Mouse (Mus musculus): ENCODE data around the gene Phactr2. TPM values are rescaled to one million over a fixed set of nuclear protein-coding genes. Genes with fewer than 3 reads are reported as not detected.
A peak's percentile ranks its signal among the peaks of the same experiment; 100 is the strongest.

The Phactr2 gene
- polyA plus RNA-seq, 1 experiment from 2014 or later = 70.5 TPM

GRCm38 (mm10) chr10:13175866-13176265 lies 298.3 kb downstream of the Phactr2 start:
- no peak overlapping the region for H3K4me3 ChIP-seq (ENCODE audit: low read depth, low read length)
- H3K9me3 ChIP-seq (replicated peaks; ENCODE audit: control insufficient read depth, low read length) = no peaks in the 10 kb centered on the region
- H3K4me1 ChIP-seq (ENCODE audit: control insufficient read depth, insufficient read depth, low read length) = peaks cover 5% of the 10 kb centered on the region; the same call in 1 of the 2 replicates
- H3K27me3 ChIP-seq (ENCODE audit: control insufficient read depth, insufficient read depth, low read length) = no peaks in the 10 kb centered on the region
- peaks cover 35% of the 10 kb centered on the region for H3K36me3 ChIP-seq (ENCODE audit: control insufficient read depth, insufficient read depth, low read length)
- no peak overlapping the region for H3K9ac ChIP-seq (ENCODE audit: low read depth, low read length)
- WGBS (ENCODE audit: insufficient replicate concordance) = 86% methylated on average over 7 of the region's 7 CpGs
- no peak overlapping the region for H3K27ac ChIP-seq (ENCODE audit: low read depth, low read length)
- H3K4me2 ChIP-seq = no peak overlapping the region
- ATAC-seq (replicated peaks; ENCODE audit: insufficient number of reproducible peaks, low FRiP score, low TSS enrichment) = no peak

GRCm38 (mm10) chr10:13172798-13173221 lies 301.4 kb downstream of the Phactr2 start:
- 37% methylated on average over 10 of the region's 10 CpGs for WGBS (ENCODE audit: insufficient replicate concordance)
- peaks cover 17% of the 10 kb centered on the region for H3K4me1 ChIP-seq (ENCODE audit: control insufficient read depth, insufficient read depth, low read length)
- no peak for ATAC-seq (replicated peaks; ENCODE audit: insufficient number of reproducible peaks, low FRiP score, low TSS enrichment)
- no peak overlapping the region for H3K27ac ChIP-seq (ENCODE audit: low read depth, low read length)
- no peak overlapping the region for H3K4me2 ChIP-seq
- peaks cover 13% of the 10 kb centered on the region; the same call in 1 of the 2 replicates for H3K36me3 ChIP-seq (ENCODE audit: control insufficient read depth, insufficient read depth, low read length)
- no peaks in the 10 kb centered on the region for H3K9me3 ChIP-seq (replicated peaks; ENCODE audit: control insufficient read depth, low read length)
- H3K4me3 ChIP-seq (ENCODE audit: low read depth, low read length) = no peak overlapping the region
- H3K27me3 ChIP-seq (ENCODE audit: control insufficient read depth, insufficient read depth, low read length) = no peaks in the 10 kb centered on the region
- no peak overlapping the region for H3K9ac ChIP-seq (ENCODE audit: low read depth, low read length)

- WGBS (ENCODE audit: insufficient replicate concordance) = 36% methylated on average over 2 of the region's 2 CpGs
- H3K4me3 ChIP-seq (ENCODE audit: low read depth, low read length) = no peak overlapping the region
- H3K36me3 ChIP-seq (ENCODE audit: control insufficient read depth, insufficient read depth, low read length) = 0 out of 2 replicates have a peak, but pooled peaks cover 4% of the 10 kb centered on the region
- ATAC-seq (replicated peaks; ENCODE audit: insufficient number of reproducible peaks, low FRiP score, low TSS enrichment) = no peak
- H3K4me2 ChIP-seq = no peak overlapping the region
- no peak overlapping the region for H3K9ac ChIP-seq (ENCODE audit: low read depth, low read length)
- H3K27me3 ChIP-seq (ENCODE audit: control insufficient read depth, insufficient read depth, low read length) = no peaks in the 10 kb centered on the region
- H3K4me1 ChIP-seq (ENCODE audit: control insufficient read depth, insufficient read depth, low read length) = peaks cover 17% of the 10 kb centered on the region
- H3K27ac ChIP-seq (ENCODE audit: low read depth, low read length) = no peak overlapping the region
- no peaks in the 10 kb centered on the region for H3K9me3 ChIP-seq (replicated peaks; ENCODE audit: control insufficient read depth, low read length)
Measured at GRCm38 (mm10) chr10:13171461-13171860, 302.8 kb downstream of the Phactr2 start.

GRCm38 (mm10) chr10:13170739-13171448 lies 303.3 kb downstream of the Phactr2 start:
- Histone ChIP-seq H3K4me1 (ENCODE audit: control insufficient read depth, insufficient read depth, low read length) (peaks cover 17% of the 10 kb centered on the region), H3K27ac (ENCODE audit: low read depth, low read length) (peak overlapping the region; percentile 46; the same call in 1 of the 2 replicates), H3K9ac (ENCODE audit: low read depth, low read length) (no peak overlapping the region), H3K4me2 (no peak overlapping the region), H3K9me3 (replicated peaks; ENCODE audit: control insufficient read depth, low read length) (no peaks in the 10 kb centered on the region), H3K36me3 (ENCODE audit: control insufficient read depth, insufficient read depth, low read length) (no peaks in the 10 kb centered on the region), H3K4me3 (ENCODE audit: low read depth, low read length) (no peak overlapping the region), H3K27me3 (ENCODE audit: control insufficient read depth, insufficient read depth, low read length) (no peaks in the 10 kb centered on the region)
- no peak; the same call in 1 of the 2 replicates for ATAC-seq (replicated peaks; ENCODE audit: insufficient number of reproducible peaks, low FRiP score, low TSS enrichment)
- WGBS (ENCODE audit: insufficient replicate concordance) = 36% methylated on average over 12 of the region's 12 CpGs

GRCm38 (mm10) chr10:13168461-13168860 lies 305.8 kb downstream of the Phactr2 start:
- 47% methylated on average over 5 of the region's 5 CpGs for WGBS (ENCODE audit: insufficient replicate concordance)
- H3K4me3 ChIP-seq (ENCODE audit: low read depth, low read length) = no peak overlapping the region
- no peaks in the 10 kb centered on the region for H3K9me3 ChIP-seq (replicated peaks; ENCODE audit: control insufficient read depth, low read length)
- H3K36me3 ChIP-seq (ENCODE audit: control insufficient read depth, insufficient read depth, low read length) = no peaks in the 10 kb centered on the region
- H3K27me3 ChIP-seq (ENCODE audit: control insufficient read depth, insufficient read depth, low read length) = no peaks in the 10 kb centered on the region
- no peak overlapping the region for H3K4me2 ChIP-seq
- ATAC-seq (replicated peaks; ENCODE audit: insufficient number of reproducible peaks, low FRiP score, low TSS enrichment) = no peak
- H3K4me1 ChIP-seq (ENCODE audit: control insufficient read depth, insufficient read depth, low read length) = peaks cover 17% of the 10 kb centered on the region
- H3K27ac ChIP-seq (ENCODE audit: low read depth, low read length) = peak overlapping the region; percentile 36
- H3K9ac ChIP-seq (ENCODE audit: low read depth, low read length) = no peak overlapping the region

- no peak for ATAC-seq (replicated peaks; ENCODE audit: insufficient number of reproducible peaks, low FRiP score, low TSS enrichment)
- 31% methylated on average over 4 of the region's 4 CpGs for WGBS (ENCODE audit: insufficient replicate concordance)
- H3K36me3 ChIP-seq (ENCODE audit: control insufficient read depth, insufficient read depth, low read length) = no peaks in the 10 kb centered on the region
- no peak overlapping the region for H3K4me2 ChIP-seq
- no peak overlapping the region for H3K9ac ChIP-seq (ENCODE audit: low read depth, low read length)
- H3K4me1 ChIP-seq (ENCODE audit: control insufficient read depth, insufficient read depth, low read length) = 0 out of 2 replicates have a peak, but pooled peaks cover 3% of the 10 kb centered on the region
- no peak overlapping the region for H3K4me3 ChIP-seq (ENCODE audit: low read depth, low read length)
- H3K9me3 ChIP-seq (replicated peaks; ENCODE audit: control insufficient read depth, low read length) = no peaks in the 10 kb centered on the region
- no peak overlapping the region for H3K27ac ChIP-seq (ENCODE audit: low read depth, low read length)
- H3K27me3 ChIP-seq (ENCODE audit: control insufficient read depth, insufficient read depth, low read length) = no peaks in the 10 kb centered on the region
Measured at GRCm38 (mm10) chr10:13162031-13162430, 312.2 kb downstream of the Phactr2 start.

GRCm38 (mm10) chr10:13160913-13161312 lies 313.3 kb downstream of the Phactr2 start:
- peaks cover 3% of the 10 kb centered on the region; the same call in 1 of the 2 replicates for H3K4me1 ChIP-seq (ENCODE audit: control insufficient read depth, insufficient read depth, low read length)

More at GRCm38 (mm10) chr10:13160913-13161312, 313.3 kb downstream of the Phactr2 start:
- 88% methylated on average over 4 of the region's 4 CpGs for WGBS (ENCODE audit: insufficient replicate concordance)
- Histone ChIP-seq H3K27me3 (ENCODE audit: control insufficient read depth, insufficient read depth, low read length) (no peaks in the 10 kb centered on the region), H3K4me2 (no peak overlapping the region), H3K9me3 (replicated peaks; ENCODE audit: control insufficient read depth, low read length) (no peaks in the 10 kb centered on the region), H3K9ac (ENCODE audit: low read depth, low read length) (no peak overlapping the region), H3K4me3 (ENCODE audit: low read depth, low read length) (no peak overlapping the region), H3K36me3 (ENCODE audit: control insufficient read depth, insufficient read depth, low read length) (no peaks in the 10 kb centered on the region), H3K27ac (ENCODE audit: low read depth, low read length) (no peak overlapping the region)
- no peak for ATAC-seq (replicated peaks; ENCODE audit: insufficient number of reproducible peaks, low FRiP score, low TSS enrichment)
